Mouse (Mus musculus): ENCODE results near the gene Plin1.

GRCm38 (mm10) chr7:79756334-79756733, 23.6 kb upstream of the Plin1 start:
- TF ChIP-seq CTCF (IDR thresholded peaks at IDR 0.05; ENCODE audit: insufficient read depth, low read depth, low read length) (no peak), POLR2A (IDR thresholded peaks at IDR 0.05; ENCODE audit: insufficient read depth, low read depth, low read length) (no peak)
